Mouse (Mus musculus) layer of hippocampus, postnatal 25 days (tissue): ENCODE results near the gene Zbtb49. TPM values are rescaled to one million over a fixed set of nuclear protein-coding genes. Genes with fewer than 3 reads are reported as not detected.
A peak's percentile ranks its signal among the peaks of the same experiment; 100 is the strongest.

Experiments
- DNase-seq, 2 experiments: peaks; one replicate each; pipeline ENCODE4 v3.0.0; 2022; ENCODE audit warnings: mixed read lengths in 2 of 2, low spot score in 1 of 2; ENCODE audit errors: extremely low spot score in 1 of 2
- total RNA-seq, 2 experiments: library from RNA; stranded (reverse); gene quantifications; 2 replicates each; pipeline ENCODE4 v1.2.3; 2021

Zbtb49 gene
- 10 to 100 TPM; 16.5 to 20.9 TPM for total RNA-seq

DNA sequence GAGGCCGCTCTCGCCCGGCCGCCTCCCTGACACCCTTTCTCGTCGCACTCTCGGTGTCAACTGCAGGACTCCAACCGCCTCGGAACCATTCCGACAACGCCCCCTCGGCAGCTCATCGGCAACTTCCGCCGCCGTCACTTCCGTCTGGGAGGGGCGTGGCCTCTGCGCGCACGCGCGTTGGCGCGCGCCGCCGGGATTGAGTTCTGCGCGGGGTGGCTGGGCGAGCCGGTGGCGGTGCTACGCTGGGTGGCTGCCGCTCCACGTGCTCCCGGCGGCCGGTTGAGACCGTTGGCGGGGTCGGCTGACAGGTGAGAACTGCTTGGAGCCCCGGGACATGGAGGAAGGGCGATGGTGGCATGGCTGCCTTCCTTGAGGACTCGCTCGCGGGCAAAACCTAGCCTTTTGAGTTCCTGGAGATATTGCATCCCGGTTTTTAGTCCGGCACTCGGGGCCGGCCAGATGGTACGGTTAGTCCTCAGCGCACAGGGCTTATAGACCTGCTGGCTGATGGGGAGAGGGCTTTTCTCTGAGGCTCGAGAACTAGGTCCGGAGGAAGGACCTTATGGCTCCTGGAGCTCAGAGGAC lies at the start of gene Zbtb49, which contains the start of gene Lyar:
Zbtb49 (minus strand) TSS at position 130 of the 585 bp plus-strand sequence.
Lyar (plus strand) TSS at position 143 of the 585 bp plus-strand sequence.
- DNase-seq, result peak; percentile 93 to 97

- DNase-seq, result peak; percentile 56 to 71
These were observed 39.9 kb upstream of the Zbtb49 start, which contains the start of gene Tmem128 for GRCm38 (mm10) chr5:38260107-38260682. TSS of gene Tmem128 (plus strand) at chr5:38260185.

- no peak for DNase-seq
These were observed 39.3 kb upstream of the Zbtb49 start for GRCm38 (mm10) chr5:38259455-38260106.

DNA sequence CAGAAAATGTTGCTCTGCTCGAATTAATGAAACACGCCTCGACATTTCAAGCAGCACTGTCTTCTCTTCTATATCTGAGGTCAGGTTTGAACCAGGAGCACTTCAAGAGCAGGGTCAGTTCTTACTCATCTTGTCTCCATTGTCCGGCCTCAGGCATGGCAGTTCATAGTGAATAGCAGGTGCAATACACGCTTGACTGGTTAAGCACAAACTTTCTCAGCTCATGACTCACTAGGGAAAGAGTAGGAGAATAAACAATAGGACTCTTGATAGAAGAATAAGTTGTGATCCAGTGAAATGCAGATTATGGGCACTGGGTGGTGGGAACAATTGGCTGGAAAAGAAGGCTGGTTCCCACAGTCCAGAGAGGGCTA lies 38.5 kb upstream of the Zbtb49 start:
- DNase-seq, result no peak

- DNase-seq, result no peak
These were observed 37.9 kb upstream of the Zbtb49 start for GRCm38 (mm10) chr5:38258034-38258772.

GRCm38 (mm10) chr5:38256551-38256950 lies 36.3 kb upstream of the Zbtb49 start:
- no peak for DNase-seq

- no peak for DNase-seq
These were observed 35.4 kb upstream of the Zbtb49 start for GRCm38 (mm10) chr5:38255644-38256043.

DNA sequence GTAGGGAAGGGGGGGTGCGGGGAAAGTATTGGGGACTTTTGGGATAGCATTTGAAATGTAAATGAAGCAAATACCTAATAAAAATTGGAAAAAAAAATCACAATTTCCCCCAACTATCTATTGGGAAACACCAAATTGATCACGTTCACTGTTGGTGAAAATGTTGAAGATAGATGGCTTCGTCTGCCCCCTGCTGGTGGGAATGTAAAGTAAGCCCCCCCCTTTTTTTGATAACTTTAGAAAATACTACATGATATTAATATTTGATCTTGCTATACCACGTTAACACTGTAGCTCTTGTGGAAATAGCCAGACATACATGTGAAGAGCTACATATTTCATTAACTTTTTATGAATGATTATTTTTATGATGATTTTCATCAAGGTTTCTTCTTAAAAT lies 34.9 kb upstream of the Zbtb49 start:
- no peak for DNase-seq

GRCm38 (mm10) chr5:38241966-38242365 lies 21.7 kb upstream of the Zbtb49 start:
- no peak for DNase-seq

DNA sequence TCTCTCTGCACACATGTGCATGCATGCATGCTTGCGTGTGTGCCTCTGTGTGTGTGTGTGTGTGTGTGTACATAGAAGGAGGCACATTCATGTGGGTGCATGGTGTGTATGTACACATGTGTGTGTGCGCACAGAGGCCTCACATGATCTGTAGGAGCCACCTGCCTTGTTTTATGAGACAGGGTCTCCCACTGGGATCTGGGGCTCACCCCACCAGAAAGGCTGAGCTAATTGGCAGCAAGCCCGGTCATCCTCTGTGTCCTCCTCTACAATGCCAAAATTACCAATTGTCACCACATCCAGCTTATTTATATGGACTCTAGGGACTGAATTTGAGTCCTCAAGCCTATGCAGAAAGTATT lies 21.2 kb upstream of the Zbtb49 start:
- no peak for DNase-seq

GRCm38 (mm10) chr5:38240727-38241472 lies 20.6 kb upstream of the Zbtb49 start:
- no peak for DNase-seq

- DNase-seq, result no peak
These were observed 16.4 kb upstream of the Zbtb49 start for GRCm38 (mm10) chr5:38236627-38237026.

GRCm38 (mm10) chr5:38235422-38235821 lies 15.2 kb upstream of the Zbtb49 start:
- peak; percentile 21 to 70 for DNase-seq

DNA sequence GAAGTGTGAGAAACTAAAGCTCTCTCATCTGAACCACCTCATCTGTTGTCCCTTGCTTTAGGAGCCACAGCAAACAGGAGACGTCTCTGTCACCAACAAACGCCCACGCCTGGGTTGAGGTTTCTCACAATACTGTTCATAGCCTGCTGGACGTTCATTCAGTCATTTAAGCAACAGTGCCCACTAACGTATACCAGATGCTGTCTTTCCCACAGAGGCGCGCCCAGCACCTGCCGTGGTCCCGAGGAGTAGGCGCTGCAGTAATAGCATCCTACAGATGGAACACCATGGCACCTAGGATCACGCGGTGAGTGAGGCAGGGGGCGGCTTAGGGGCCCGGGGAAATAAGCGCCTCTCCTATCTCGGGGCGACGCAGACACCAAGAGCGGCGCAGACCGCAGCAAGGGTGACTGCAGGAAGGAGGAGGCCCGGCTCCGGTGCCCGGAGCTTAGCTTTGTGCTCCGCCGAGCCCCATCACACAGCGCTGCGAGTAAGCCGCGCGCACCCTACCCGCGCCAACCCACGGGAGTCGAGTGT lies 418 bp downstream of the Zbtb49 start:
- peak in 1 of 2 experiments; percentile 33 for DNase-seq

DNA sequence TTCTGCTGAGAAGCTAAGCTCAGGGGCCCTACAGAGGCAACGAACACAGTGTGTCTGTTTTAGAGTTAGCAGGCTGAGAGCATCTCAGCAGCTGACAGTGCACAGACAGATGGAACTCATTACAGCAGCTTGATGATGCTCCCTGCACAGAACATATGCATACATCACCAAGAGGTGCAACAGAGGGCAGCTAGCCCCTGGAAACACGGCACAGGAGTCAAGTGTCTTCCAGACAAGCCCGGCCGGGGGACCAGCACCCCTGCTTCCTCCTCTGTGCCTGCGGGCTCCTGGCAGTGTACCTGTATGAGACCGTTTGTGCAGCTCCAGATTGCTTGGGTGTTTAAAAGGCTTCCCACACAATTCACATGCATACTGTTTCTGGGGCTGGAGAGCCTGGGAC lies 7.2 kb downstream of the Zbtb49 start:
- peak in 1 of 2 experiments; percentile 56 for DNase-seq

DNA sequence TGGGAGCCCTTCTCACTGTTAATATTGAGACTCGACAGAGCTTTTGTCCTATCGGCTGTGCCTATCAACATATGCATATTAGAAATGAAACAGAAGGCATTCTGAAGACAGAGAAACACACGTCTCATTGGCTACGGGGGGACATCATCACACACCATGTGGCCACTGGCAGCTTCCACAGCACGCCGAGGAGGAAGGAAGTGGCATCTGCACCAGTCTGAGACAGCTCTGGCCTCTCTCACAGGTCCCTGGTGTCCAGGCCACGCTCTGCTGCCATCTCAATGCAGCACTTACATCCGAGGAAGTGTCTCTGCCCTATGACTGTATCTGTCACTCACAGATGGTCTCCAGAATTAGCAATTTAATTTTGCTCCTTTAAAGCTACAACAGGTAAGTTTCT lies 8.6 kb downstream of the Zbtb49 start:
- DNase-seq, result no peak

- DNase-seq, result no peak
These were observed 11.3 kb downstream of the Zbtb49 start for GRCm38 (mm10) chr5:38208985-38209384.

GRCm38 (mm10) chr5:38205303-38205726 lies 14.9 kb downstream of the Zbtb49 start:
- DNase-seq, result no peak

DNA sequence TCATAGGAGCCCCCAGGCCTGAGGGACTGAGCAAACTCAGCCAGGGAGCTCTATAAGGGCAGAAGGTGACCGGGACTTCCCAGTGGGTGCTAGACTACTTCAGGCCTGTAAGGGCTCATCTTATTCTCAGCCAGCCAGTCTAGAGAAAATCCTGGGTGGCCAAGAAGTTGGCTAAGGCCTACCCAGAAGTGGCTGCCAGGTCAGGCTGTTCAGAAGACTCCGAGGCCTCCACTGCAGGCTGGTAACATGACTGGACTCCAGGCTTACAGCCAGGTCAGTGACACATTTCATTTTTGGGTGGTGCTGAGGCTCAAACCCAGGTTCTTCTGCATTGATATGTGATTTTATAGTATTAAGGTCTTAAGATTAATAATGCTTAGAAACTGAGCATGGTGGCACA lies 20.6 kb downstream of the Zbtb49 start:
- DNase-seq, result no peak

DNA sequence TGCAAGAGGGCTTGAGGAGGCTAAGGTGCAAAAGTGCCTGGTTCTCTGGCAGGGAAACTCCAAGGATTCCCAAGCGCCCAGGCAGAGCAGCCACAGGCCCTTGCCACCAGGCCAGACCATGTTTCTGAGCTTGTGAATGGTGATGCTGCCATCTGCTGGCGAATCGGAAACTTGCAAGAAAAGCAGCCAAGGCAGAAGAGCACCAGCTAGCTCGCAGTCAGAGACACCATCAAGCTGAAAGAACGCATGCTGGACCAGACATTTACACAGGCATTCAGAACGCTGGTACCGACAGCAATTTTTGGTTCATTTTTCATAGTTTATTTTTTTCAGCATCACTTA lies 22.8 kb downstream of the Zbtb49 start:
- peak; percentile 83 to 97 for DNase-seq
